Mouse (Mus musculus) myocyte (in vitro differentiated cells): Measurements from ENCODE around the gene Rngtt. TPM values are rescaled to one million over a fixed set of nuclear protein-coding genes. Genes with fewer than 3 reads are reported as not detected.

Experiments used
- H3K27me3 ChIP-seq: one replicate; pipeline ENCODE4 v1.6.1; 2011; ENCODE audit not compliant: control insufficient read depth, insufficient read depth, insufficient read length
- H3K36me3 ChIP-seq: one replicate; pipeline ENCODE4 v1.6.1; 2011; ENCODE audit not compliant: control insufficient read depth, insufficient read depth
- H3K4me2 ChIP-seq: one replicate; pipeline ENCODE4 v1.6.1; 2011; ENCODE audit warnings: low read depth, control low read depth
- H3K4me3 ChIP-seq: one replicate; pipeline ENCODE4 v1.5.1; 2011; ENCODE audit warnings: mild to moderate bottlenecking, control low read depth, moderate library complexity
- H3K79me2 ChIP-seq: one replicate; pipeline ENCODE4 v1.6.1; 2011; ENCODE audit not compliant: control insufficient read depth, insufficient read depth
- H3ac ChIP-seq: one replicate; pipeline ENCODE4 v1.6.1; 2011; ENCODE audit not compliant: control insufficient read depth, insufficient read length
- REST ChIP-seq: IDR thresholded peaks from one replicate; pipeline ENCODE4 v1.6.1; 2011; ENCODE audit warnings: mild to moderate bottlenecking, control low read depth, moderate library complexity; ENCODE audit not compliant: insufficient read depth, insufficient read length
- polyA plus RNA-seq: library from polyadenylated mRNA; unstranded; fragments of >200 nt; fragmentation: generic; extraction: Trizol; gene quantifications from one replicate; pipeline ENCODE4 v1.2.1, GENCODE M21; 2012; ENCODE audit warnings: missing spikeins

The Rngtt gene
- polyA plus RNA-seq, 1 experiment = 4.9 TPM

- Histone ChIP-seq H3ac (no peak overlapping the region), H3K4me2 (no peak overlapping the region), H3K4me3 (no peak overlapping the region), H3K36me3 (no peaks in the 10 kb centered on the region), H3K79me2 (no peaks in the 10 kb centered on the region), H3K27me3 (no peaks in the 10 kb centered on the region)
- TF ChIP-seq REST = no peak
Measured at GRCm38 (mm10) chr4:33549606-33550005, 239.5 kb downstream of the Rngtt start.

Other genes starting within 250 kb of the Rngtt start
- gene Gabrr2, start 247.3 kb upstream of the Rngtt start, polyA plus RNA-seq = 0.48 TPM
- not detected for gene Gabrr1, start 177.8 kb upstream of the Rngtt start, polyA plus RNA-seq
- not detected for gene Pm20d2, start 120.6 kb upstream of the Rngtt start, polyA plus RNA-seq
- not detected for gene Srsf12, start 101.3 kb upstream of the Rngtt start, polyA plus RNA-seq
- gene Pnrc1, start 20.1 kb upstream of the Rngtt start, polyA plus RNA-seq = 37.1 TPM